Mouse (Mus musculus): ENCODE measurements around the gene AU040320. TPM values are rescaled to one million over a fixed set of nuclear protein-coding genes. Genes with fewer than 3 reads are reported as not detected.

AU040320 gene
- polyA plus RNA-seq, 1 experiment, result 13.9 TPM

GRCm38 (mm10) chr4:126734700-126735381 lies 18.5 kb upstream of the AU040320 start:
- H3K4me1 ChIP-seq (ENCODE audit: control insufficient read depth, insufficient read depth, low read length), result no peaks in the 10 kb centered on the region
- WGBS, result 7% methylated on average over 51 of the region's 51 CpGs
- no peak for TF ChIP-seq CTCF (IDR thresholded peaks at IDR 0.05; ENCODE audit: control insufficient read depth, insufficient read depth, low read length)
- no peak for TF ChIP-seq POLR2A (IDR thresholded peaks at IDR 0.05; ENCODE audit: borderline replicate concordance, control insufficient read depth, low read depth, low read length)
- H3K4me3 ChIP-seq (replicated peaks; ENCODE audit: control insufficient read depth, low read depth, low read length), result no peak overlapping the region
- no peak overlapping the region; the same call in 1 of the 2 replicates for H3K27ac ChIP-seq (ENCODE audit: control insufficient read depth, insufficient read depth, low read depth, low read length, poor library complexity)

- Histone ChIP-seq H3K27ac (ENCODE audit: control insufficient read depth, insufficient read depth, low read depth, low read length, poor library complexity) (no peak overlapping the region; the same call in 1 of the 2 replicates), H3K4me3 (replicated peaks; ENCODE audit: control insufficient read depth, low read depth, low read length) (no peak overlapping the region), H3K4me1 (ENCODE audit: control insufficient read depth, insufficient read depth, low read length) (no peaks in the 10 kb centered on the region)
- 4% methylated on average over 59 of the region's 62 CpGs for WGBS
- no peak for TF ChIP-seq POLR2A (IDR thresholded peaks at IDR 0.05; ENCODE audit: borderline replicate concordance, control insufficient read depth, low read depth, low read length)
- no peak for TF ChIP-seq CTCF (IDR thresholded peaks at IDR 0.05; ENCODE audit: control insufficient read depth, insufficient read depth, low read length)
These were observed 17.9 kb upstream of the AU040320 start for GRCm38 (mm10) chr4:126735382-126736000.

GRCm38 (mm10) chr4:126736001-126736414 lies 17.3 kb upstream of the AU040320 start, which contains the start of gene Tfap2e:
Gene Tfap2e, minus strand, starts transcription at chr4:126736240.
- WGBS, result 3% methylated on average over 32 of the region's 32 CpGs
- Histone ChIP-seq H3K27ac (ENCODE audit: control insufficient read depth, insufficient read depth, low read depth, low read length, poor library complexity) (no peak within 1 kb of the TSS; the same call in 1 of the 2 replicates), H3K4me3 (replicated peaks; ENCODE audit: control insufficient read depth, low read depth, low read length) (no peak within 1 kb of the TSS), H3K4me1 (ENCODE audit: control insufficient read depth, insufficient read depth, low read length) (no peaks in the 10 kb centered on the region)
- TF ChIP-seq CTCF (IDR thresholded peaks at IDR 0.05; ENCODE audit: control insufficient read depth, insufficient read depth, low read length) (no peak), POLR2A (IDR thresholded peaks at IDR 0.05; ENCODE audit: borderline replicate concordance, control insufficient read depth, low read depth, low read length) (no peak)

- TF ChIP-seq POLR2A (IDR thresholded peaks at IDR 0.05; ENCODE audit: borderline replicate concordance, control insufficient read depth, low read depth, low read length) (no peak), CTCF (IDR thresholded peaks at IDR 0.05; ENCODE audit: control insufficient read depth, insufficient read depth, low read length) (peak; percentile 34; the same call in 1 of the 2 replicates)
- 60% methylated on average over 10 of the region's 10 CpGs for WGBS
These were observed 13.2 kb upstream of the AU040320 start for GRCm38 (mm10) chr4:126739966-126740676.

GRCm38 (mm10) chr4:126741448-126741847 lies 11.9 kb upstream of the AU040320 start:
- TF ChIP-seq CTCF (IDR thresholded peaks at IDR 0.05; ENCODE audit: control insufficient read depth, insufficient read depth, low read length) (peak; percentile 86), POLR2A (IDR thresholded peaks at IDR 0.05; ENCODE audit: borderline replicate concordance, control insufficient read depth, low read depth, low read length) (no peak)
- Histone ChIP-seq H3K4me1 (ENCODE audit: control insufficient read depth, insufficient read depth, low read length) (no peaks in the 10 kb centered on the region), H3K4me3 (replicated peaks; ENCODE audit: control insufficient read depth, low read depth, low read length) (no peak overlapping the region), H3K27ac (ENCODE audit: control insufficient read depth, insufficient read depth, low read depth, low read length, poor library complexity) (no peak overlapping the region)
- 7% methylated on average over 12 of the region's 12 CpGs for WGBS

More at GRCm38 (mm10) chr4:126739966-126740676, 13.2 kb upstream of the AU040320 start:
- Histone ChIP-seq H3K27ac (ENCODE audit: control insufficient read depth, insufficient read depth, low read depth, low read length, poor library complexity) (no peak overlapping the region), H3K4me1 (ENCODE audit: control insufficient read depth, insufficient read depth, low read length) (no peaks in the 10 kb centered on the region), H3K4me3 (replicated peaks; ENCODE audit: control insufficient read depth, low read depth, low read length) (no peak overlapping the region)

GRCm38 (mm10) chr4:126742976-126743375 lies 10.4 kb upstream of the AU040320 start:
- TF ChIP-seq CTCF (IDR thresholded peaks at IDR 0.05; ENCODE audit: control insufficient read depth, insufficient read depth, low read length), result no peak
- TF ChIP-seq POLR2A (IDR thresholded peaks at IDR 0.05; ENCODE audit: borderline replicate concordance, control insufficient read depth, low read depth, low read length), result no peak

GRCm38 (mm10) chr4:126743713-126744112 lies 9.6 kb upstream of the AU040320 start:
- no peak overlapping the region for H3K27ac ChIP-seq (ENCODE audit: control insufficient read depth, insufficient read depth, low read depth, low read length, poor library complexity)
- TF ChIP-seq POLR2A (IDR thresholded peaks at IDR 0.05; ENCODE audit: borderline replicate concordance, control insufficient read depth, low read depth, low read length) (no peak), CTCF (IDR thresholded peaks at IDR 0.05; ENCODE audit: control insufficient read depth, insufficient read depth, low read length) (no peak)
- no peak overlapping the region for H3K4me3 ChIP-seq (replicated peaks; ENCODE audit: control insufficient read depth, low read depth, low read length)
- no peaks in the 10 kb centered on the region for H3K4me1 ChIP-seq (ENCODE audit: control insufficient read depth, insufficient read depth, low read length)
- WGBS, result 70% methylated on average over 11 of the region's 11 CpGs

More at GRCm38 (mm10) chr4:126742976-126743375, 10.4 kb upstream of the AU040320 start:
- Histone ChIP-seq H3K4me3 (replicated peaks; ENCODE audit: control insufficient read depth, low read depth, low read length) (no peak overlapping the region), H3K27ac (ENCODE audit: control insufficient read depth, insufficient read depth, low read depth, low read length, poor library complexity) (no peak overlapping the region), H3K4me1 (ENCODE audit: control insufficient read depth, insufficient read depth, low read length) (no peaks in the 10 kb centered on the region)
- 55% methylated on average over 2 of the region's 2 CpGs for WGBS

GRCm38 (mm10) chr4:126744831-126745230 lies 8.5 kb upstream of the AU040320 start:
- Histone ChIP-seq H3K4me3 (replicated peaks; ENCODE audit: control insufficient read depth, low read depth, low read length) (no peak overlapping the region), H3K4me1 (ENCODE audit: control insufficient read depth, insufficient read depth, low read length) (no peaks in the 10 kb centered on the region), H3K27ac (ENCODE audit: control insufficient read depth, insufficient read depth, low read depth, low read length, poor library complexity) (no peak overlapping the region)
- TF ChIP-seq CTCF (IDR thresholded peaks at IDR 0.05; ENCODE audit: control insufficient read depth, insufficient read depth, low read length) (no peak), POLR2A (IDR thresholded peaks at IDR 0.05; ENCODE audit: borderline replicate concordance, control insufficient read depth, low read depth, low read length) (no peak)
- WGBS, result 92% methylated on average over 14 of the region's 14 CpGs
